Mouse (Mus musculus) C2C12 (cell line): ENCODE measurements around the gene Zfp697. TPM values are rescaled to one million over a fixed set of nuclear protein-coding genes. Genes with fewer than 3 reads are reported as not detected.

ENCODE experiments used
- H3K27me3 ChIP-seq: one replicate; pipeline ENCODE4 v1.6.1; 2011; ENCODE audit not compliant: control insufficient read depth, insufficient read depth, insufficient read length
- H3K36me3 ChIP-seq: one replicate; pipeline ENCODE4 v1.6.1; 2011; ENCODE audit not compliant: control insufficient read depth, insufficient read depth
- H3K4me3 ChIP-seq: one replicate; pipeline ENCODE4 v1.5.1; 2011; ENCODE audit warnings: mild to moderate bottlenecking, control low read depth; ENCODE audit not compliant: poor library complexity, insufficient read depth, severe bottlenecking
- H3K79me2 ChIP-seq: one replicate; pipeline ENCODE4 v1.6.1; 2011; ENCODE audit not compliant: control insufficient read depth, insufficient read depth
- H3K79me3 ChIP-seq: one replicate; pipeline ENCODE4 v1.6.1; 2011; ENCODE audit warnings: low read depth, control low read depth
- H3ac ChIP-seq: one replicate; pipeline ENCODE3; 2011; ENCODE audit warnings: low read depth; ENCODE audit not compliant: control insufficient read depth, insufficient read length
- CEBPB ChIP-seq: IDR thresholded peaks from one replicate; pipeline ENCODE4 v1.6.1; 2011; ENCODE audit warnings: low read depth, mild to moderate bottlenecking, control low read depth, moderate library complexity
- CTCF ChIP-seq: IDR thresholded peaks from one replicate; pipeline ENCODE4 v1.5.1; 2011; ENCODE audit not compliant: control insufficient read depth, insufficient read depth, insufficient read length
- FOSL1 ChIP-seq: IDR thresholded peaks from one replicate; pipeline ENCODE4 v1.8.0; 2011; ENCODE audit warnings: mild to moderate bottlenecking, low read length; ENCODE audit not compliant: poor library complexity, insufficient read depth, severe bottlenecking
- MAX ChIP-seq: IDR thresholded peaks from one replicate; pipeline ENCODE4 v1.6.1; 2011; ENCODE audit warnings: mild to moderate bottlenecking, control low read depth
- MYOD1 ChIP-seq: IDR thresholded peaks from one replicate; pipeline ENCODE4 v1.6.1; 2011; ENCODE audit warnings: low read depth; ENCODE audit not compliant: control insufficient read depth, insufficient read length
- MYOG ChIP-seq: IDR thresholded peaks from one replicate; pipeline ENCODE4 v1.6.1; 2011; ENCODE audit not compliant: control insufficient read depth, insufficient read length; ENCODE audit errors: extremely low read depth
- USF1 ChIP-seq: IDR thresholded peaks from one replicate; pipeline ENCODE4 v1.6.1; 2011; ENCODE audit warnings: low read depth, mild to moderate bottlenecking, control low read depth, moderate library complexity
- polyA plus RNA-seq: library from polyadenylated mRNA; unstranded; fragments of >200 nt; fragmentation: generic; extraction: Trizol; gene quantifications from one replicate; pipeline ENCODE4 v1.2.1, GENCODE M21; 2012; ENCODE audit warnings: missing spikeins

The Zfp697 gene
- polyA plus RNA-seq, 1 experiment, result 7.5 TPM

GRCm38 (mm10) chr3:98782181-98782868 is 400.1 kb downstream of the Zfp697 start:
- no peaks in the 10 kb centered on the region for H3K79me3 ChIP-seq

GRCm38 (mm10) chr3:98786551-98786950 is 404.3 kb downstream of the Zfp697 start:
- H3K79me2 ChIP-seq, result no peaks in the 10 kb centered on the region
- H3K4me3 ChIP-seq, result no peak overlapping the region
- no peak for TF ChIP-seq MYOD1
- TF ChIP-seq MYOG, result no peak
- no peak for TF ChIP-seq MAX
- TF ChIP-seq FOSL1, result no peak
- no peak for TF ChIP-seq USF1
- no peak for TF ChIP-seq CEBPB
- no peak for TF ChIP-seq CTCF
- no peaks in the 10 kb centered on the region for H3K27me3 ChIP-seq
- H3K36me3 ChIP-seq, result no peaks in the 10 kb centered on the region
- H3ac ChIP-seq, result no peak overlapping the region
- H3K79me3 ChIP-seq, result no peaks in the 10 kb centered on the region

More at GRCm38 (mm10) chr3:98782181-98782868, 400.1 kb downstream of the Zfp697 start:
- Histone ChIP-seq H3K36me3 (no peaks in the 10 kb centered on the region), H3K79me2 (no peaks in the 10 kb centered on the region), H3K4me3 (no peak overlapping the region), H3ac (no peak overlapping the region), H3K27me3 (no peaks in the 10 kb centered on the region)
- TF ChIP-seq USF1, result no peak
- no peak for TF ChIP-seq MYOG
- no peak for TF ChIP-seq FOSL1
- no peak for TF ChIP-seq MYOD1
- no peak for TF ChIP-seq MAX
- TF ChIP-seq CTCF, result no peak
- TF ChIP-seq CEBPB, result no peak

Other genes with a start within 250 kb of the Zfp697 start
- not detected for gene Adam30, start 221.8 kb upstream of the Zfp697 start, polyA plus RNA-seq
- gene Reg4, start 160.3 kb upstream of the Zfp697 start, polyA plus RNA-seq, result not detected
- 0.01 TPM for gene Hmgcs2, start 102.0 kb upstream of the Zfp697 start, polyA plus RNA-seq
- 843 TPM for gene Phgdh, start 42.5 kb upstream of the Zfp697 start, polyA plus RNA-seq
- gene Gm4450, start 74.7 kb downstream of the Zfp697 start, polyA plus RNA-seq, result not detected
- gene Hsd3b4, start 128.1 kb downstream of the Zfp697 start, polyA plus RNA-seq, result not detected
- gene Gm10681, start 206.3 kb downstream of the Zfp697 start, polyA plus RNA-seq, result not detected
- not detected for gene Hsd3b5, start 247.8 kb downstream of the Zfp697 start, polyA plus RNA-seq